Mouse (Mus musculus): Measurements from ENCODE around the gene Mdk.

Gene Mdk

DNA sequence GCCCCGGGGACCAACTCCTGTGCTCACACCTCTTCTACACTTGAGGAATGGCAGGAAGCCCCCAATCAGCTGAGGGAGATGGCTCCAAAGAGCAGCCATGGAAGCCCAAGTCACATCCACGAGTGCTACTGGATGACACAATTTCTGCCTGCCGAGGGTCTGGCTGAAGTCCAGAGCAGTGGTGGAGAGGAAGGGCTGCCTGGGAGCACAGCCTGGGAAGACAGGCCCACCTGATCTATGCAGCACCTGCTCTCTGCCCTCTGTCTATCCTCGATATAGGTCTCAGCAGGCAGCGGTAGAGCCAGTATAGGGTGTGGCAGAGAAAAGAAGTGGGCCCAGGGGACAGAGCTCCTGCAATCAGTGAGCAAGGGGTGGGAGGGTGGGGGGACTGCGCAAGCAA, 14.7 kb upstream of the Mdk start:
- peaks cover 10% of the 10 kb centered on the region; the same call in 1 of the 2 replicates for H3K36me3 ChIP-seq (ENCODE audit: insufficient read depth, low read length)
- no peaks in the 10 kb centered on the region for H3K27me3 ChIP-seq (ENCODE audit: insufficient read depth, low read length)
- H3K4me1 ChIP-seq (replicated peaks; ENCODE audit: low read depth, low read length): peaks cover 78% of the 10 kb centered on the region
- H3K9me3 ChIP-seq (ENCODE audit: low read length): no peaks in the 10 kb centered on the region
- TF ChIP-seq POU5F1 (IDR thresholded peaks at IDR 0.05; ENCODE audit: borderline replicate concordance, low read length) (no peak), NANOG (IDR thresholded peaks at IDR 0.05; ENCODE audit: borderline replicate concordance, low read length) (no peak), CTCF (conservative IDR thresholded peaks at IDR 0.05; ENCODE audit: low read length) (no peak)
- no peak overlapping the region for H3K4me3 ChIP-seq (replicated peaks; ENCODE audit: low read length)

GRCm38 (mm10) chr2:91945483-91945882, 13.4 kb upstream of the Mdk start, which contains the start of gene Gm9821:
TSS of gene Gm9821 (plus strand) at chr2:91945703.
- Histone ChIP-seq H3K4me1 (replicated peaks; ENCODE audit: low read depth, low read length) (peaks cover 71% of the 10 kb centered on the region), H3K9me3 (ENCODE audit: low read length) (no peaks in the 10 kb centered on the region), H3K4me3 (replicated peaks; ENCODE audit: low read length) (peak within 1 kb of the TSS; percentile 60), H3K36me3 (ENCODE audit: insufficient read depth, low read length) (peaks cover 22% of the 10 kb centered on the region), H3K27me3 (ENCODE audit: insufficient read depth, low read length) (no peaks in the 10 kb centered on the region)
- TF ChIP-seq POU5F1 (IDR thresholded peaks at IDR 0.05; ENCODE audit: borderline replicate concordance, low read length): no peak
- no peak for TF ChIP-seq CTCF (conservative IDR thresholded peaks at IDR 0.05; ENCODE audit: low read length)
- no peak for TF ChIP-seq NANOG (IDR thresholded peaks at IDR 0.05; ENCODE audit: borderline replicate concordance, low read length)

- H3K36me3 ChIP-seq (ENCODE audit: insufficient read depth, low read length): peaks cover 33% of the 10 kb centered on the region
- H3K27me3 ChIP-seq (ENCODE audit: insufficient read depth, low read length): no peaks in the 10 kb centered on the region
- peaks cover 59% of the 10 kb centered on the region for H3K4me1 ChIP-seq (replicated peaks; ENCODE audit: low read depth, low read length)
- TF ChIP-seq POU5F1 (IDR thresholded peaks at IDR 0.05; ENCODE audit: borderline replicate concordance, low read length): no peak
- TF ChIP-seq CTCF (conservative IDR thresholded peaks at IDR 0.05; ENCODE audit: low read length): peak; percentile 88
- no peak for TF ChIP-seq NANOG (IDR thresholded peaks at IDR 0.05; ENCODE audit: borderline replicate concordance, low read length)
- H3K9me3 ChIP-seq (ENCODE audit: low read length): no peaks in the 10 kb centered on the region
- H3K4me3 ChIP-seq (replicated peaks; ENCODE audit: low read length): peak overlapping the region; percentile 60
Observed at GRCm38 (mm10) chr2:91944170-91944950, 12.3 kb upstream of the Mdk start.

- Histone ChIP-seq H3K27me3 (ENCODE audit: insufficient read depth, low read length) (no peaks in the 10 kb centered on the region), H3K4me1 (replicated peaks; ENCODE audit: low read depth, low read length) (peaks cover 55% of the 10 kb centered on the region), H3K4me3 (replicated peaks; ENCODE audit: low read length) (no peak overlapping the region), H3K9me3 (ENCODE audit: low read length) (no peaks in the 10 kb centered on the region), H3K36me3 (ENCODE audit: insufficient read depth, low read length) (peaks cover 53% of the 10 kb centered on the region)
- TF ChIP-seq POU5F1 (IDR thresholded peaks at IDR 0.05; ENCODE audit: borderline replicate concordance, low read length) (no peak), CTCF (conservative IDR thresholded peaks at IDR 0.05; ENCODE audit: low read length) (peak; percentile 69), NANOG (IDR thresholded peaks at IDR 0.05; ENCODE audit: borderline replicate concordance, low read length) (no peak)
Observed at GRCm38 (mm10) chr2:91942356-91942755, 10.3 kb upstream of the Mdk start.

DNA sequence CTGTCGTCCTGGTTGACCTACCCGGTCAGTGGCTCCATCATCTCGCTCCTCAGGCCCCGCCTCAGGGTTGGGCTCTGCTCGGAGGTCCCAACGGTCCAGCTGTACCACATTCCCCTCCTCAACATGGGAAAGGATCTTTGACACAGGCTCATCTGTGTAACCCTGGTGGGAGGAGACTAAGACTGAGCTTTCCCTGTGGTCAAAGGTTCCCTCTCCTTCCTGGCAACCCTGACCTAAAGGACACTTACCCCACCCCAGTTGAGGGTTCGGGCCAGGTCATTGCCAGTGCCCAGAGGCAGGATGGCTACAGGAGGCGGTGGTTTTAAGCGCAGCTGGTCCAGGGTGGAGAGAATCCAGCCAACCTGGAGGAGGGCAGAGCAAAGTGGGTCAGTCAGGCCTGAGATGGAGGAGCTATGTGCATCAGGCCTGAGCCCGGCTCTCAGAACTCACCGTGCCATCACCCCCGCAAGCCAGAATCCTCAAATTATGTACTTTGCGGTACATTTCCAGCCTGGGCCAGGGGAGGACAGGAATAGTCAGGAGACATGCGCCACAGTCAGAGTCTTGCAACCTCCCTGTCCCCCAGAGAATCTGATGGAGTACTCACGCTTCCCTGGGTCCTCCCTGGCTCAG, 7.3 kb upstream of the Mdk start:
- TF ChIP-seq POU5F1 (IDR thresholded peaks at IDR 0.05; ENCODE audit: borderline replicate concordance, low read length) (no peak), CTCF (conservative IDR thresholded peaks at IDR 0.05; ENCODE audit: low read length) (no peak; the same call in 1 of the 2 replicates)
- Histone ChIP-seq H3K4me1 (replicated peaks; ENCODE audit: low read depth, low read length) (peaks cover 57% of the 10 kb centered on the region), H3K36me3 (ENCODE audit: insufficient read depth, low read length) (peaks cover 76% of the 10 kb centered on the region), H3K27me3 (ENCODE audit: insufficient read depth, low read length) (no peaks in the 10 kb centered on the region), H3K9me3 (ENCODE audit: low read length) (no peaks in the 10 kb centered on the region), H3K4me3 (replicated peaks; ENCODE audit: low read length) (no peak overlapping the region)

DNA sequence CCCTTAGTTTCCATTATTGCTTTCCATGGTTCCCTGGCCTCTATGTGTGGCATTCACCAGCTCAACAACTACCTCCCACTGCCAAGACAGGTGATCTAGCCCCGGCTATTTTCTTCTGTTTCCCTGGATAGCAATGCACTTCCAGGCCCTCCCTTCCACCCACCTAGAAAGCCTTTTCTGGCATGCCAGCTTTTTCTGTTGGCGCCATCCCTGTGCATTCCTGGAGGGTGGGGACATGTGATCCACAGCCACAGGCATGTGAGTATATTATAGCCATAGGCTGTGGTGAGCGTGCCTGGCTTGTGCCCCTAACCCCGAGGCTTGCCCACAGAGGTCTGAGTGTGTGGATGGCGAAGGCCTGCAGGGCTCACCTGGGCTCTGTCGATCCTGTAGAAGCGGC, 4.1 kb upstream of the Mdk start:
- no peak for TF ChIP-seq CTCF (conservative IDR thresholded peaks at IDR 0.05; ENCODE audit: low read length)
- no peak for TF ChIP-seq POU5F1 (IDR thresholded peaks at IDR 0.05; ENCODE audit: borderline replicate concordance, low read length)
- TF ChIP-seq NANOG (IDR thresholded peaks at IDR 0.05; ENCODE audit: borderline replicate concordance, low read length): no peak
- Histone ChIP-seq H3K4me3 (replicated peaks; ENCODE audit: low read length) (no peak overlapping the region), H3K27me3 (ENCODE audit: insufficient read depth, low read length) (no peaks in the 10 kb centered on the region), H3K36me3 (ENCODE audit: insufficient read depth, low read length) (peaks cover 84% of the 10 kb centered on the region), H3K4me1 (replicated peaks; ENCODE audit: low read depth, low read length) (peaks cover 67% of the 10 kb centered on the region), H3K9me3 (ENCODE audit: low read length) (no peaks in the 10 kb centered on the region)

DNA sequence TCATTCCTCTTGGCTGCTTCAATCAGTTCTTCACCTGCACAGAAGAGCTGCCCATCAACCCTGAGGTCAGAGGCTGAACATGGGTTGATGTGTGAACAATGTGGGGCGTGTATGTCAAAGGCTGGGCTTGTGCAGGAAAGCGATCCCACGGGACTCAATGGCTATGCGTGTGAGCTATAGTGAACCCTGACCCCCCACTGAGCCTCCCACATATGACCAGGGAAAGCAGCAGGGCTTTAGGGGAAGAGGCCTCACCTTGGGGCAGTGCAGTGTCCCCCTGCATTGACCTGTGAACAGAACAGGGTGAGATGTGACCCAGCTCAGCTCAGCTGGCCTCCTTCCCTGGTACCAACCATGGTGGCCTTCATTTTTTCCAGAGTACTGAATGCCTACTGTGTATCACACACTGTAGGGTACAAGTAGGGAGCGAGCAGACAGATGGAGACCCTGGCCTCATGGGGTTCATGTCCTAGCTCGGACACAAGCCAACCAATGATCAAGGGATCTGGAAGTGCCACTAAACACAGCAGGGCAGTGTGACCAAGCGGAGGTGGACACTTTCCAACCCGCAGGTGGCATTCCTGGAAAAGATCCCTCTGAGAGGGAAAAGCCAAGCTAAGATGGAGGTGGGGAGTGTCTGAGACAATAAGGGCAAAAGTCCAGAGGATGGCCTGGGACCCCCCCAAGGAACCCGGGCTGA, 2.9 kb upstream of the Mdk start:
- H3K36me3 ChIP-seq (ENCODE audit: insufficient read depth, low read length): peaks cover 72% of the 10 kb centered on the region
- TF ChIP-seq POU5F1 (IDR thresholded peaks at IDR 0.05; ENCODE audit: borderline replicate concordance, low read length): no peak
- no peak for TF ChIP-seq NANOG (IDR thresholded peaks at IDR 0.05; ENCODE audit: borderline replicate concordance, low read length)
- no peak for TF ChIP-seq CTCF (conservative IDR thresholded peaks at IDR 0.05; ENCODE audit: low read length)
- no peaks in the 10 kb centered on the region for H3K27me3 ChIP-seq (ENCODE audit: insufficient read depth, low read length)
- H3K4me1 ChIP-seq (replicated peaks; ENCODE audit: low read depth, low read length): peaks cover 78% of the 10 kb centered on the region
- no peak overlapping the region for H3K4me3 ChIP-seq (replicated peaks; ENCODE audit: low read length)
- H3K9me3 ChIP-seq (ENCODE audit: low read length): no peaks in the 10 kb centered on the region

- H3K9me3 ChIP-seq (ENCODE audit: low read length): no peaks in the 10 kb centered on the region
- H3K27me3 ChIP-seq (ENCODE audit: insufficient read depth, low read length): peaks cover 3% of the 10 kb centered on the region
- peak overlapping the region; percentile 76 for H3K4me3 ChIP-seq (replicated peaks; ENCODE audit: low read length)
- no peak for TF ChIP-seq CTCF (conservative IDR thresholded peaks at IDR 0.05; ENCODE audit: low read length)
- TF ChIP-seq POU5F1 (IDR thresholded peaks at IDR 0.05; ENCODE audit: borderline replicate concordance, low read length): no peak
- TF ChIP-seq NANOG (IDR thresholded peaks at IDR 0.05; ENCODE audit: borderline replicate concordance, low read length): no peak
- peaks cover 63% of the 10 kb centered on the region for H3K36me3 ChIP-seq (ENCODE audit: insufficient read depth, low read length)
- peaks cover 88% of the 10 kb centered on the region for H3K4me1 ChIP-seq (replicated peaks; ENCODE audit: low read depth, low read length)
Observed at GRCm38 (mm10) chr2:91934016-91934415, 1.9 kb upstream of the Mdk start.

Data from E14TG2a.4 (cell line).